Mouse (Mus musculus) heart, adult 11 months (tissue): ENCODE data around the gene Ppp3ca.
"Not testable (repeated sequence)": the region's sequence is repeated elsewhere in the genome, so short reads cannot be mapped to it uniquely, and the experiment has no call there.

Experiments used
- DNase-seq: peaks from one replicate; pipeline ENCODE4 v3.0.0; 2022

The Ppp3ca gene

DNA sequence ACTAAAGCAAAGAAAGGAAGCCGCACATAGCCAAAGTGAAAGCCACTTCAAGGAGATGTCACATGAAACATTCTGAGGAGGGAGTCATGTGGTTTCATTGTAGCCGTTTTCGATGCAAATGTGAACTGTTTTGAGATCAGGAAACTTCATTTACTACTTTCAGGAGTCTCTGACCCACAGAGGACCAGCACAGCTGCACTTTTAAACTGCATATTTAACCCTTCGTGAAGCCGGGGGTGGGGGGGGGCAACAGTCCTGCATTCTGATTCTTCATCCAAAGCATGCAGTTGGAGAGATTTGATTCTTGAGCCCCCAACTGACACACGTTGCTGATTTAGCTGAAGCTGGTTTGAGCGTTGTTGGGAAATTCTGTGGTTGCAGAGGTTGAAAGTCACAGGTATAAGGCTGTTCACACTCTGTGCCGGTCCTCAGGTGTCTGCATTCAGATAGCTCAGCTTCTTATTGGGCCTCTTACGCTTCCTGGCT, 18.2 kb downstream of the Ppp3ca start:
- DNase-seq, result no peak

DNA sequence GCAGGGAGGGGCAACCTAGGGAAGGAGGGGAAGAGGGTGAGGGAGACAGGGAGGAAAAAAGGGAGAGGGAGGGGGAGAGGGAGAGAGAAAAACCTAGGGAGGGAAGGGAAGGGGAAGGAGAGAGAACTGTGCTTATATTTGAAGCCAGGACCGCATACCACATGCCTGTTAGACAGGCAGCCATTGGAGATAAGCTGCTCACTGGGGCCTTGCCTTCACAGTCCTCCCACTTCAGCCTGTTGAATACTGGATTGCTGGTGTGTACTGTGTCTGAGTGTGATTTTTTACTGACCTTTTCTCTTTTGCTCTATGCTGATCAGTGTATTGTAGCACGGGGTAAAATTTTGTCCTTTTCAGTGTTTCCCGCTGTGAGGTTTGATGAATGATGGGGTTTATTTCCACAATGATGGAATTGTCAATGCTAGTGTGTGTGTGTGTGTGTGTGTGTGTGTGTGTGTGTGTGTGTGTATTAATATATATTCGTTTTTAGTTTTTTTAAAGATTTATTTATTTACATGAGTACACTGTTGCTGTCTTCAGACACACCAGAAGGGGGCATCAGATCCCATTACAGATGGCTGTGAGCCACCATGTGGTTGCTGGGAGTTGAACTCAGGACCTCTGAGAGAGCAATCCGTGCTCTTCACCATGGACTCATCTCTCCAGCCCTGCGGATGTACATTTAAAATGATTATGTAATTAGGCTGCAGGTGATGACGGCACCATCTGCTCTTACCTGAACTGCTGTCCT, 20.0 kb downstream of the Ppp3ca start:
- peak; percentile 72 for DNase-seq

DNA sequence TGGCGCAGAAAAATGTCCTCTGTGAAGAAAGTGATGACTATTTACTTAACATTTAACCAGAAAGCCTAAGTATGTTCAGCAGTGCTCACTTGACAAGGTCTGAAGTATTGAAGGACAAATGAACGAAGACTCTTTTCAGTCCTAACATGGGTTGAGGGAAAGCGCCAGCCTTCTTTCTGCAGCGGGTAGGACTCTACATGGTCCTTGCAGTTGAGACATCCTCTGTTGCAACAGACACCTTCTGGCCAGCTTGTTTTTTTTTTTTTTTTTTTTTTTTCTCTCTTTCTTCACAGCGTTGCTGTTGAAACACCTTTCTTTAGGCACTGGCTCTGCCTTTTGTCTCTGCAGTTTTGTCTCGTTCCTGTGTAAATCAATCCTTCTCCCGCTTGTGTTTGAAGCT, 22.1 kb downstream of the Ppp3ca start:
- peak; percentile 85 for DNase-seq

DNA sequence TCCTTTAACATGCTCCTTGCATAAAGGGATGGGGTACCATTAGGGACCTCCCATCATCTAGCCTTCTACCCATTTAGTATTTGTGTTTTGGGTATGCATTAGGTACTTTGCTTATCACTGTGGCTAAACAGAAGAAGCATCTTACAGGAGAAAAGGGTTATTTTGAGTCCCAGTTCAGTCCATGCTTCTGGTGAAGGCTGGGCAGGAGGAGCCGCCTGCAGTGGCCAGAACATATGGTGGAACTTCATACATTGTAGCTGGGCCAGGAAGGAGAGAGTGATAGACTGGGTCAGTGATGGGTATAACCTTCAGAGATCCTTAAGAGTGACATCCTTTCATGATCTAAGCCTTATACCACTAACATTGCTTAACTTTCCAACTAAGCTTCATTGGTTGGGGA, 23.6 kb downstream of the Ppp3ca start:
- DNase-seq, result peak; percentile 55

DNA sequence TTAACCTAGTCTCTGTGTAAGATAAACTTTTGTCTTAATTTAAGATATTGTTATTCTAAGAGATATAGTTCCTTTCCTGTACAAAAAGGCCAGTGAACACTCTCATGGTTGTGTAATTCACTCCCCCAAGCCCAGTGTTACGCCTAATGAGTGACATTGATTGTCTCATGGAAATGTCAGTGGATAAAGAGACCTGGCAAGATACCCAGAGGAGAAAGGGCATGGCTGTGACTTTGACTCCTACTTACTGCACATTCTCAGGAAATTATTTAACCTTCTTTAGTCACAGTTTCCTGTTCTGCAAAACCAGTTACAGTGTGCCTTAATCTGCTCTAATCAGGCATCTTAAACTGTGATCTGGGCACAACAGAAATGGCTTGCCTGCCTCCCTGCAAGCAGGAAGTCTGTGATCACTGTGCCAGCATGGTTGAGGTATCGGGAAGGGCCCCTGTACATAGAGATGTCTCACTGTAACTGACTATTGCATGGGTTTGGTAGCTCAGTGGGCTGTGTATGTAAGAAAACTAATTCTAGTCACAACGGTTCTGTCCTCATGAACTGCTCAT, 27.8 kb downstream of the Ppp3ca start:
- DNase-seq, result peak; percentile 93

DNA sequence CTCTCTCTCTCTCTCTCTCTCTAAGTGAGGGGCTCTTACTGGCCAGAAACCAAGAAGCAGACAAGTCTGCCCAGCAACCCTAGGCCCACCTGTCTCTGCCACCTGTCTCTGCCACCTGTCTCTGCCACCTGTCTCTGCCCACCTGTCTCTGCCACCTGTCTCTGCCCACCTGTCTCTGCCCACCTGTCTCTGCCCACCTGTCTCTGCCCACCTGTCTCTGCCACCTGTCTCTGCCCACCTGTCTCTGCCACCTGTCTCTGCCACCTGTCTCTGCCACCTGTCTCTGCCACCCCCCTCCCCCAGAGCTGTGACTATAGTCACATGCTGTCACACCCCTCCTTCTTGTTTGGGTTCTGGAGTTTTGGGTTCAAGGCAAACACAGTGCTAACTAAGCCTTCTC, 29.8 kb downstream of the Ppp3ca start:
- not testable (repeated sequence) for DNase-seq

DNA sequence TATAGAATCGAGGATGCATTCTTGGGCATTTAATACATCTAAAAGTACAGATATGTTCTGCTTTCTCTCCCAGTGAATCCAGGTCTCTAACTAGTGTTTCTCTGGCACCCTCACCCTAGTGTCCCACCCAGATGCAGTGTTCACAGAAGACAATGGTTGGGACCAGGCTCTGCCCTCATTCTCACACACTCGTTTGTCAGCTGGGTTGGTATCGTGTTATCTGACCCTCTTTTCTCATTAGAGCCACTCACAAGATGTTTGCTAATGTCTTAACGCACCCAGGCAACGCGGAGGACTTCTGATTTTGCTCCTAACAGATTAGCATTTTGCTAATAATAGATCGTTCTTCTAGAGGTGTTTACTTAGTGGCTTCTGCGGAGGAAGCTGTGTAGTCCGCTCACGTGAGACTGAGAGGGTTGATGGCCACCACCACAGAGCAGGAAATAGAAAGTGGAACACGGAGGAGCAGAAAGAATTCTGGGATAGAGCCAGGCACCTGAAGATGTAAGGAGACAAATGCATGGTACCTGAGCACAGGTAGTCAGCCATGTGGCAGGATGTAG, 30.6 kb downstream of the Ppp3ca start:
- peak; percentile 93 for DNase-seq

DNA sequence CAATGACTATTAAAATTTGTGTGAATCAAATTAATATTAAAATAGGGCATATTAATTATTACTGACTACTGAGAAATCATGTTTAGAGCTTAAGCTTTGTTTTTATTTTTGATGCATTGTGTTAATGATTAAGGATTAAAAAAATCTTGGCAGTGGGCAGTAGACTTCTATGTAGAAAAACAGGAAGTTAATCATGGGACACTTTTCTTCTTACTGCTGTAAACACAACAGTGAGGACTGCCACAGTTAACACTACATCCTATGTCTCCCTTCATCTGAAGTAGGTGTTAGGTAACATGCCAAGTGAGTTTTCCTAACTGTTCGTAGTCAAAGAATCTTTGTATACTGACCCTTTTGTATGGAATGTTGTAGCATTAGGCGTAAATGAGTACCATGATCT, 32.9 kb downstream of the Ppp3ca start:
- no peak for DNase-seq

DNA sequence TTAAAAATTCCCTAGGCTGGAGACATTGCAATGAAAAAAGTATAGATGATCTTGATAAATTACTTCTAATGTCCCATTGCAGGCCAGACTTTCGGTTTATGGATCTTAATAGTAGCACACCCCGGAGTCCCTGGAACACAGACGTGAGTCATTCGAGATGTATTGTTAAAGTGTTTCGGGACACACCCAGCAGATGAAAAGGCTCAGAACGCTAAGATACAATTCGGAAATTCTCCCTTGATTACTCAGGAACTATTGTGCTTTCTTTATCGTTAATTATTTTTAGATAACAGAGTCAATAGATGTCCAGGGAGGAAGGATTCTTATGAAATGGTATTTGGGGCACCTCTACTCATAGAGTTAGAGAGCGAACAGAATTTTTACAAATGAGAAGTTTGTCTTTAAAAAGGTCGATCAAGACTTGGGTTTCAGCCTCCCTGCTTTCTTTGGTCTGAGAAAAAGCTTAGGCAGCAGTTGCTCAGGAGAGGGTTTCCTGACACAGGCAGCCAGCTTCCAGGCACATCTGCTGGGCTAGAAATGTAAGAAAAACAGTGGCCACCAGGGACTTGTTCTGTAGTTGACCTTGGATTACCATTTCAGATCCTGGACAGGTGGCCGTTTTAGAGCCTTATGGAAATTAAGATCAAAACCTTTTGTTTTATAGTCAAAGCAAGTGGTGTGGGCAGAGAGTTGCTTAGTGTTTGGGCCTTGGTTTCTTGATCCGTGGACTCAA, 34.8 kb downstream of the Ppp3ca start:
- DNase-seq, result peak; percentile 96

DNA sequence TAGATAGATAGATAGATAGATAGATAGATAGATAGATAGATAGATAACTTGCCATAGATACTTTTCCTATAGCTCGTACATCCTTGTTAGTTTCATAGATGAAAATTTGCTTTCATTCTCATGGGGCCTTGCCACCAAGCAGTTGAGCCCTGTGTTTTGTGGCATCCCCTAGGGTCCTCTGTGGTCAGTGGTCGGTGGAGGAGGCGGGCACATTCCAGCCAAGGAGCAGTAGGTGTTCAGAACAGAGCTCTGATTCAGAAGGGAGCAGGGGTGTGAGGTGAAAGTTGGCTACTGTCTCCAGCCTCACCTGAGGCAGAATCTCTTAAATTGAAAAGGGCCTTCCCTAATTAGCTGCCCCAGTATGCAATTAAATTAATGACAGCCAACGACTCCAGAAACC, 36.1 kb downstream of the Ppp3ca start:
- DNase-seq, result no peak

DNA sequence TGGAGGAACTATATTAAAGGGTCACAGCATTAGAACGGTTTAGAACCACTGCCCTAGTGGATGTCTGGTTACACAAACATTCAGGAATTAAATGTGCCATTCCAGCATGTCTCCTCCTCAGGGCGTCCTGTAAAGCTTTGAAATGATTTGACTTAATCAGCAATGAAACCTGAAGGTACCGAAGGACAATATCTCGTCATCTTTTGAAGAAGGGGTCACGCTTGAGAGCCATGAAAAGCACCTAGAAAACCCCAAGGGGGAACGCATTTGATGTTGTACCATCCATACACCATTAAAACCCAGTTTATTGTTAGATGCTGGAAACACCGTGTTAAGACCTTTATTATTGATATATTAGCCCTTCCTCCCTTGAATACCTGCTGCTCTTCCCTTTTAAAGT, 36.8 kb downstream of the Ppp3ca start:
- DNase-seq, result no peak

DNA sequence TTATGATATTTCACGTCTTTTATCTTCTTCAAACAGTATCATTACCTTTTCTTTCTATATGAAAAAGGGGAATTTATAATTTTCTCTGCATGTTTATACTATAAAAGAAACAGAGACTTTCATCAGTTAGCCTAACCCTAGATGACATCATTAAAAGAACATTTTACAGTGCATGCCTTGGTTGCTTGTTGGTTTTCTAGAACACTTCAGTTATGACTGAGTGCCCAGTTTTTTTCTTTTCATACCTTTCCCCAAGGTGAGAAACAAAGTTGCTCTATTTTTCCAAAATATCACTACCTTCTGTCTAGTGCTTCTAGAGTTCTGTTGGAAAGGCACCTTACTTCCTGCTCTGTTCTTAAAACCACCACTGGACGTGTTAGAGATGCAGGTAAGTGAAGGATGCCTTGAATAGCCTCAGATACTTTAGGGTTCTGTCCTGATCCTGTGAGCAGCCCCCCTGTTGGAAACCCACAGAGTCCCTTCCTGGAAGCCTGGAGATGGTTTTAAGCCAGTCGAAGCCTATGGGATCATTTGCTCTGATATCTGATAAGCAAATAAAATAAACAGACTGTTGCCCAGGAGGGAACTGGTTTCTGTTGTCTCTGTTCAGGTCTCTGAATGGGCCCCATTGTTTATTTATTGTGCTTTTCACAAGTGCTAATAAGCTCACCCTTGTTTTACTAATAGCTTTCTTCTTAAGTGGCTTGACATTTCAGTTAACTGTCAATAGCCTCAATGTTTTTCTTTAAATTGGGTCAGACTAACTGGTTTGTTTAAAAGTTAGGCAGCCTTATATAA, 37.5 kb downstream of the Ppp3ca start:
- peak; percentile 56 for DNase-seq

DNA sequence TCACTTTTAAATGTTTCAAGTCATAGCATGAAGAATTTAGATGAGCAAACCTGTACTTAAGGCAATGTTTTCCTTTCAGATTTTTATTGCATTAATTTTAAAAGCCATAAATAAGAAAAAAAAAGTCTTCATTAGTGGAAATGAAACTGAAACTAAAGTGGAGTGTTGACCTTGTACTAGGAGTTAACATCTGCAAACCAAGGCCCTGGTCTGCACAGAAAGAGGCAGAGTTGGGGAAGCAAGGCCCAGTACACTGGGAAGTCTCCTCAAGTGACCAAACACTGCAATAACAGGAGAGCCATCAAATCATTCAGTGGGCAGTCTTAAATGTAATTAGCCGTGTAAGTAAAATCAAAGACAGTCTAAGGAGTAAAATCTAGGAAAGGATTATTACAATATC, 38.3 kb downstream of the Ppp3ca start:
- peak; percentile 93 for DNase-seq

DNA sequence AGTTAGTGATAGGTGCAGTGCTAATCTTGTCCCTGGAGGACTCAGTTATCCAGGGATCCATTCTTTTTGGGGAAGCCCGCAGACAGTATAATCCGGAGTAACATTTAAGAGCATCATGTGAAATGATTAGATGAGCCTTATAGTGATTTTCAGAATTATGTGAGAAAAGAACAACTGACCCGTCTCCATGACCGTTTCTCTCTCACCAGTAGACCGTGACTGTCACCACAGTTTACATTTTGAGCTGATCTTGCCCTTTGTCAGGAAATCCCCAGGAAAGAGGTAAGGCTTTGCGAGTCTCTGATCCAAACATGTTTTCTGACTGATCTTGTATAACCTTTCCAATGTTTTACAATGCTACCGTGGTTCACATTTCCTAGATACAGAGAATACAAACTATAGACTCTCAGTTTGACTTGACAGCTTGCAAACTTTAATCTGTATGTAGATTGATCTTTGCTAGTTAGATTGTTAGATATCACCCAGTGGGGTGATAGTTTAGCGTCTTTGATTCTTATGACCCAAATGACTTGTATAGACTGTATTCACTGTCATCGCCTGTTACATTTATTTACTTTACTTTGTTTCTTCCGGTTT, 40.5 kb downstream of the Ppp3ca start:
- peak; percentile 63 for DNase-seq

DNA sequence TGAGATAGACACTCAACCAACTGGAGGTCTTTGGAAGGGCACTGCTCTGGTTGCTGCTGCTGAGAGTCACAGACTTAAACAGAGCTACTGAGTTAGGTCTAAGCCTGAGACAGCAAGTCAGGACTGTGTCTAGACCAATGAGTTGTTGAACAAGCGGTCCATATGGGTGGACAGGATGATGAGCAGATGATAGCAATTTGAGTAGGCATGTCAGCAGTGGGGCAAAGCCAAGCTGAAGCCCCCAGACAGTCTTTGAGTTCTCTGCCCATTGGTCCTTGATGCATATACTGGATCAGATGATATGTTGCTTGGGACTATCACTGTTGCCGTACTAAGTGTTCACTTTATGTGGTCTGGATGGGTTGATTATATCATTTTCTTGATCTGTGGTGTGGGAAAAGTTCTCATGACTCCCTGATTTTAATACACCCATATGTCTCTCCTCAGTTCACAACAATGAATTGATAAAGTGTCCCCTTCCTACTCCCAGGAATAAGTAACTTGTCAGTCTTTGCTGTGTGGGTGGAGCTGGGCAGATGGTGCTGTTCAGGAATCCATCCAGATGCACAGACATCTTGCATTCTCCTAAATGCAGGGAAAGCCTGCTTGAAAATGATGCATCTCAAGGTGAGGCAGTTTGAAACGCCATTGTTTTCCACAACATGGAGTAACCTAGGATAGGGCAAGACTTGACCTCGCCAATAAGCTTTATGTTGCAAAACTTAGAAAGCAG, 44.5 kb downstream of the Ppp3ca start:
- peak; percentile 44 for DNase-seq

DNA sequence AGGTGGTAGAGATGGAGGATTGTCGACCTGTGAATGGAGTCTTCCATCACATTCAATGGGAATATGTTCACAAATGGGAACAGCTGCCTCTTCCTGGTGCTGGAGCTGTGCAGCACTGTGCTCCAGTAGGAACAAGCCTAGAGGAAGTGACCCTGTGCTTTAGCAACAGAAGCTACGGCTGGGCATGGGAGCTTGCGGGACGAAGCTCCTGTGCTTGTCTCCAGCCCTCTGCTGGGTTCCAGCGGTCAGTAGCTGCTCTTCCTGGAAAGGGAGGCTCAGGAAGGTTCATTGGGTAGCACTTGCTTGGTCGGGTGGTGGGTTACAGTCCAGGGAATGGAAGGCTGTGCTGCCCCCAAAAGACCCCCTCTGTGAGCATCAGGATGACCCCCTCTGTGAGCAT, 46.3 kb downstream of the Ppp3ca start:
- DNase-seq, result peak; percentile 88

DNA sequence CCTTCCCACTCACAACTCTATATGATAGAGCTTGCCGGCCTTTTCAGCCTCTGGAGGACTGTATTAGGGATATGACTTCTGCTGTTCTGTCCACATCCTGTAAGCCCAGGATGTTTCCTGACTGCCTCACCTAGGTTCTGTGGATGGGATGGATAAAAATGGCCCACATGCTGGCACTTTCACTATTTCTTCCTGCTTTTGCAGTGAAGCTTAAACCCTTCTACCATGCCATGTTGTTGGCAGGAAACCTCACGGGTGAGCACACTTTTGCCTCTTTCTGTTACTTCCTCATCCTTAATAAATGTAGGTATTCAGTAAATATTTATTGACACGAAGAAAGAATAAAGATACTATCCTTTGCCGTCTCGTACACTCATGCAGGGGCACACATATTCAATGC, 48.5 kb downstream of the Ppp3ca start:
- no peak for DNase-seq

DNA sequence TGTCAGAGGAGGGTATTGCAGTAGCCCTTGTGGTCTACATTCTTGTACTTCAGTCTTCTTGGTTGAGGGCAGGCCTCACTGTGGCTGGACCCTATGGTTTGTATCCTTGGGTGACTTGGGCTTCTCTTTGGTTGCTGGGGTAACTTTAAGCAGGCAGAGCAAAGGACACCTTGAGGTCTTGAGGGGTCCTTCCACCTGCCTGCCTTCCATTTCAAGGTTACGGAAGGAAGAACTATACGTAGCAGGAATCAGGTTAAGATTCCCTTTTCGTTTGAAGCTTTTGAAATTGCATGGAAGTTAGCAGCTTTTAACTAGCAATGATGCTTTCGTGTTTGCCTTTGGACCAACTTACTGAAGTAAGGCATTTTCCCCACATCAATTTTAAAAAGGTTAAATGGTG, 51.3 kb downstream of the Ppp3ca start:
- DNase-seq, result no peak

DNA sequence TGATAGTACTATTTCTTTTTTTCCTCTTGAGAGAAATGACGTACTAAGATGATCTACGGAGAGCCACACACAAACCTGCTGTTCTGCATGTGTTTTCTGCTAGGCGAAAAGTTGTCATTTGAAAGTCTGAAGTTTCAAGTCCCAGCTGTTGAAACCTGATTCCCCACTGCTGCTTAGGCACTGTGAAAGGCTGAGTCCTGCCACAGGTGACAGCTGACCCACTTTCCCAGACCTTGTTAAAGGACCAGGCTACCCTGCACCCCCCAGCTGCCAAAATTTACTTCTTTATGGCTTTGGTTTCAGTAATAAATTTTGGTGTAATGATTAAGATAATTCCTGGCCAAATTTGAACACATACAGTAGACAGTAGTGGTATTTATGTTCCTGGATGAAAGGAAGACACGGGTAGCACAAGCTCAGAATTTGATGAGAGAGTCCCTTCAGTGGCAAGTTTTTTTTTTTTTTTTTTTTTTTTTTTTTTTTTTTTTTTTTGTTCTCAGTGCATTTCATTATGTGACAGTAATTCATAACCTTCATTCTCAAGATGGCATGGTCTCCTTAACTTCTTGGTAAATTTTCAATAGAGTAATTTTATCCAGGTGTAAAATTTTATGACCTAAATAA, 52.0 kb downstream of the Ppp3ca start:
- DNase-seq, result no peak

DNA sequence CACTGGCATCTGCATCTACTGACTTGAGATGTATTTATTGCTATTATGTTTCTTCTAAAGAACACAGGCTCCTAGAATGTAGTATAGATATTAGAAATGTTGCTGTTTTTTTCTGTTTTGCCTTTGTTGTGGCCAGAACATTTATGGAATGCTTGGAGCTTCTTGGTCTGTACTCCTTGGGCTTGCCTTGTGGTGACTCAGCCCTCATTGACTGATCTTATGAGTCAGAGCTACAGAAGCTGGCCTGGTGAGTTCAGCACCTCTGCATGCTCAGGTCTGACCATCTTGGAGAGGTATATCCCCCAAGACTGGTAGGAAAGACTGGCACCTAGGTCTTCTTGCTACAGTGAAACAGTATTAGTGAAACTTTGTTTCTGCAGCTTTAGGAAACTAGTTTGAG, 52.6 kb downstream of the Ppp3ca start:
- no peak for DNase-seq
